Mouse (Mus musculus) CH12.LX (cell line): ENCODE measurements around the gene Trim43b. TPM values are rescaled to one million over a fixed set of nuclear protein-coding genes. Genes with fewer than 3 reads are reported as not detected.
"Not testable (repeated sequence)": the region's sequence is repeated elsewhere in the genome, so short reads cannot be mapped to it uniquely, and the experiment has no call there.

Source experiments
- DNase-seq: peaks from one replicate; pipeline ENCODE4 v3.0.0-alpha.2; 2013; ENCODE audit errors: extremely low read depth
- H3K27ac ChIP-seq: 2 replicates; pipeline ENCODE4 v1.5.1; 2012; ENCODE audit warnings: low read depth, mild to moderate bottlenecking, control low read depth, moderate library complexity; ENCODE audit not compliant: insufficient read depth
- H3K27me3 ChIP-seq: replicated peaks from 2 replicates; pipeline ENCODE3; 2012; ENCODE audit warnings: inconsistent platforms
- H3K36me3 ChIP-seq, 2 experiments: replicated peaks in 1 of 2; 2 replicates each; pipeline versions ENCODE3 to v1.6.1; 2012; ENCODE audit warnings: inconsistent platforms in 1 of 2, low read length in 1 of 2, mild to moderate bottlenecking in 1 of 2, mixed read lengths in 1 of 2, moderate library complexity in 1 of 2; ENCODE audit not compliant: control insufficient read depth in 1 of 2, insufficient read depth in 1 of 2
- H3K4me1 ChIP-seq, 2 experiments: 2 replicates each; pipeline ENCODE4 v1.6.1; 2012; ENCODE audit warnings: inconsistent platforms in 1 of 2, moderate library complexity in 1 of 2; ENCODE audit not compliant: insufficient read depth in 2 of 2, control insufficient read depth in 1 of 2
- H3K4me2 ChIP-seq: 2 replicates; pipeline ENCODE4 v1.6.1; 2012; ENCODE audit warnings: low read depth, mild to moderate bottlenecking, control low read depth; ENCODE audit not compliant: poor library complexity, insufficient read depth, severe bottlenecking
- H3K4me3 ChIP-seq, 3 experiments: fragments of 150-350 bp in 1 of 3; sonication (generic) in 1 of 3; replicated peaks in 1 of 3; 2 replicates each; pipeline versions ENCODE3 to v1.5.1; 2011 to 2012; ENCODE audit warnings: low read depth in 2 of 3, low read length in 2 of 3, mild to moderate bottlenecking in 2 of 3, moderate library complexity in 2 of 3, control low read depth in 1 of 3, improper control_type of control experiment in 1 of 3, inconsistent platforms in 1 of 3, mixed read lengths in 1 of 3; ENCODE audit not compliant: poor library complexity in 1 of 3
- H3K79me2 ChIP-seq: replicated peaks from 2 replicates; pipeline ENCODE4 v1.6.1; 2012; ENCODE audit warnings: mild to moderate bottlenecking, moderate library complexity; ENCODE audit not compliant: control insufficient read depth, poor library complexity, insufficient read depth, severe bottlenecking; ENCODE audit errors: extremely low read depth
- H3K9ac ChIP-seq: 2 replicates; pipeline ENCODE4 v1.6.1; 2012; ENCODE audit warnings: low read depth, mild to moderate bottlenecking, control low read depth, moderate library complexity; ENCODE audit not compliant: insufficient read depth
- H3K9me3 ChIP-seq: replicated peaks from 2 replicates; pipeline ENCODE3; 2012; ENCODE audit warnings: low read length, inconsistent platforms, mixed read lengths
- dilution Hi-C: fragments of 300-500 bp; cut with MboI; formaldehyde crosslinking; loops from 2 replicates; pipeline ENCODE4 v1.14.3; 2020; ENCODE audit warnings: low sequenced_read_pairs; ENCODE audit not compliant: extremely low pct_unique_long_range_greater_than_20kb, extremely low pct_ligation_motif_present
- in situ Hi-C: fragments of 300-500 bp; cut with MboI; formaldehyde crosslinking; loops from 3 replicates; pipeline ENCODE4 v1.14.3; 2019; ENCODE audit warnings: low sequenced_read_pairs, low pct_ligation_motif_present, low pct_unique_long_range_greater_than_20kb, mixed read lengths
- polyA plus RNA-seq: library from polyadenylated mRNA; unstranded; fragments of >175 nt; gene quantifications from 2 replicates; pipeline ENCODE4 v1.2.1, GENCODE M21; 2012; ENCODE audit warnings: low read depth; ENCODE audit not compliant: insufficient read length
- total RNA-seq, 2 experiments: library from RNA; depleted of rRNA; stranded (reverse); fragments of 300-350 nt in 1 of 2; fragments of >200 nt in 1 of 2; gene quantifications; 2 replicates each; pipeline ENCODE4 v1.2.3; 2012 to 2014

Gene Trim43b
- total and polyA plus RNA-seq, 3 experiments: 0.42 to 0.82 TPM; not detected in 1

DNA sequence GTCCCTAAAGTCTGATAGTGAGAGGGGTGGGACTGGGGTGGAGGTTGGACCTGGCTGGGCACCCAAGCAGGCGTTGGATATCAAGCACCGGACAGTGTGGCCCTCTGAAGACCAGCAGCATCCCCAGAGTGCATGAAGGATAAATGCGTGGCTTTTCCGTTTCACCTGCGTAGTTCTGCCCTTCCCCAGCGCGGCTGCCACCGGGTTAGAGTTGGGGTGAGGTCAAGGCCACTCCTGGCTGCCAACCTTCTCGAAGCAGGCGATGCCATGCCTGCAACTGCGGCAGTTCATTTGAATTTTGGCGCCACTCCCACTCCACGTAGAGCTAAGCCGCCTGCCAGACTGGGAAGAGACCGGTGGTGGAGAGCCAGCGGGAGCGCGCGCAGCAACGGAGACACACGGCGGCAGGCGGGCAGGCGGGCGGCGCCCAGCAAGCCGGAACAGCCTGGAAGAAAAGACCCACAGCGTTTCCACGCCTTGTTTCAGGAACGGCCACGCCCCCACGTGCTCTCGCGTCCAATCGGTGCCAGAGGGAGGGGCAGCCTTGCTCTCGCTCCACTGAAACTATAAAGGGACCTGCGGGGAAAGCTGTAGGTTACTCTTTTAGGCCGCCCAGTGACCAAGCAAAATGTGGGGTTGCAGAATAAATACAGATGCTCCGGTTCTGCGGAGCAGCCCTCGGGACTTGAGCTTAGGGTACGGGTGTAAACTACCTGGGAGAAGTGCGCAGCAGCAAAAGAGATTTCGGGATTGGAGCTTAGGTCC lies 26.1 kb downstream of the Trim43b start:
- DNase-seq: not testable (repeated sequence)

More for the DNA sequence above, 26.1 kb downstream of the Trim43b start:
- H3K36me3 ChIP-seq, H3K79me2 ChIP-seq, dilution Hi-C loops, H3K4me3 ChIP-seq, in situ Hi-C loops, H3K9me3 ChIP-seq, H3K4me1 ChIP-seq, H3K4me2 ChIP-seq, H3K27ac ChIP-seq, H3K9ac ChIP-seq, H3K27me3 ChIP-seq: not testable (repeated sequence)

Other genes with a start within 250 kb of the Trim43b start
- gene Bcl2a1a, start 135.9 kb downstream of the Trim43b start, total RNA-seq (2012; rRNA removed): 102 and 193 TPM in 2 replicates
- gene Bcl2a1a, start 135.9 kb downstream of the Trim43b start, total RNA-seq (2014; rRNA removed): 290 and 313 TPM in 2 replicates
- gene Bcl2a1a, start 135.9 kb downstream of the Trim43b start, polyA plus RNA-seq: 162 and 181 TPM in 2 replicates
- gene Bcl2a1b, start 106.4 kb upstream of the Trim43b start, total RNA-seq (2012; rRNA removed): 260 and 537 TPM in 2 replicates
- gene Bcl2a1b, start 106.4 kb upstream of the Trim43b start, total RNA-seq (2014; rRNA removed): 842 and 913 TPM in 2 replicates
- 278 and 348 TPM in 2 replicates for gene Bcl2a1b, start 106.4 kb upstream of the Trim43b start, polyA plus RNA-seq
- gene Gm29094, start 106.5 kb upstream of the Trim43b start, total RNA-seq (2012; rRNA removed): 3.7 and 4.3 TPM in 2 replicates
- gene Gm29094, start 106.5 kb upstream of the Trim43b start, total RNA-seq (2014; rRNA removed): 8.5 and 10.9 TPM in 2 replicates
- gene Gm29094, start 106.5 kb upstream of the Trim43b start, polyA plus RNA-seq: 8.6 and 8.9 TPM in 2 replicates
- gene Mthfs, start 117.8 kb upstream of the Trim43b start, total RNA-seq (2012; rRNA removed): 25.5 and 29.9 TPM in 2 replicates
- gene Mthfs, start 117.8 kb upstream of the Trim43b start, total RNA-seq (2014; rRNA removed): 30.5 and 30.9 TPM in 2 replicates
- gene Mthfs, start 117.8 kb upstream of the Trim43b start, polyA plus RNA-seq: 48.9 and 52.0 TPM in 2 replicates